7 mouse cellular contexts compared by ENCODE assay signal in the genomic region with DNA sequence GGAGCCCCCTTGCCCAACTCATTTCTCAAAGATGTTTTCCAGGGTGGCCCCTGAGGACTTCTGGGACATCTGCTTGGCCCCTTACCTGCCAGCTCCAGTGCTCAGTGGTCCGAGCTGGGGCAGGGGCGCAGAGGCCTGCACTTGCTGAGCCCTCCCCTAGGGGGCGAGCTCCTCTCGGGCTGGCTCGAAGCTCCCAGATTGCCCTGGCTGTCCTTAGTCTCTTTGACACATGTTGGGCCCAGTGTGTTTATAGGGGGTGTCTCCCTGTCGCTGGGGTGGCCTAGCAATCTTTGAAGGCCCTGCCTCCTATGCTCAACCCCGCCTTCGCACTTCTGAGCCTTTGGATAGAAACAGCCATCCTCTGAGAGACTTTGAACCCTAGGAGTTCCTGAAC. TPM values are rescaled to one million over a fixed set of nuclear protein-coding genes. Genes with fewer than 3 reads are reported as not detected.
DNase-seq lines count a peak whose midpoint lies in the region; ATAC-seq and TF ChIP-seq lines count a peak whose summit lies in the region.

No protein-coding gene starts in this region.

- TF ChIP-seq EP300 in ES-Bruce4 (IDR thresholded peaks at IDR 0.05; ENCODE audit: insufficient read depth, low read depth, low read length): no peak

- no peaks in the 10 kb centered on the region for H3K4me1 ChIP-seq in ES-Bruce4 (ENCODE audit: control insufficient read depth, insufficient read depth, low read length)
- H3K4me1 ChIP-seq in embryonic facial prominence, embryonic 12.5 days: peaks cover 38% of the 10 kb centered on the region

- peak; percentile 47 for DNase-seq in adipocyte (ENCODE audit: low spot score)
- peak; percentile 55 to 62 for DNase-seq in heart, postnatal 36 days
- DNase-seq in large intestine, adult 2 months (ENCODE audit: low read depth, low spot score): peak; percentile 62
- DNase-seq in mesoderm, embryonic 11.5 days (ENCODE audit: low read depth, low spot score): peak; percentile 74
- peak; percentile 83 for DNase-seq in splenic B cell, adult 2 months (ENCODE audit: low read depth, low spot score)

- H3K9me3 ChIP-seq in ES-Bruce4 (replicated peaks; ENCODE audit: control insufficient read depth, insufficient read depth, low read length, poor library complexity, severe bottlenecking): no peaks in the 10 kb centered on the region
- H3K9me3 ChIP-seq in embryonic facial prominence, embryonic 12.5 days: no peaks in the 10 kb centered on the region

- H3K9ac ChIP-seq in ES-Bruce4 (ENCODE audit: low read depth, poor library complexity, severe bottlenecking): no peak overlapping the region
- H3K9ac ChIP-seq in embryonic facial prominence, embryonic 12.5 days: no peak overlapping the region; the same call in 1 of the 2 replicates

- no peaks in the 10 kb centered on the region for H3K36me3 ChIP-seq in ES-Bruce4 (ENCODE audit: control insufficient read depth, insufficient read depth, low read length, poor library complexity, severe bottlenecking)
- no peaks in the 10 kb centered on the region for H3K36me3 ChIP-seq in embryonic facial prominence, embryonic 12.5 days
- no peaks in the 10 kb centered on the region for H3K36me3 ChIP-seq in splenic B cell, adult 2 months (ENCODE audit: control insufficient read depth, insufficient read depth, low read length, poor library complexity, severe bottlenecking)

- intact Hi-C loops in heart, postnatal 36 days (cut with DNase I): loop anchor here (5.0 kb wide), 1 partner anchor 96 kb away; no protein-coding TSS in a partner anchor

- H3K4me3 ChIP-seq in ES-Bruce4 (ENCODE audit: low read depth, low read length): peak overlapping the region; percentile 8; the same call in 1 of the 2 replicates
- peak overlapping the region; percentile 52; the same call in 1 of the 2 replicates for H3K4me3 ChIP-seq in embryonic facial prominence, embryonic 12.5 days

- TF ChIP-seq POLR2A in ES-Bruce4 (IDR thresholded peaks at IDR 0.05; ENCODE audit: insufficient read depth, low read length): no peak

- WGBS in embryonic facial prominence, embryonic 12.5 days: 6% methylated on average over 8 of the region's 8 CpGs
- WGBS in large intestine, adult 2 months: 8% methylated on average over 8 of the region's 8 CpGs

- peaks cover 38% of the 10 kb centered on the region for H3K27me3 ChIP-seq in ES-Bruce4 (ENCODE audit: control insufficient read depth, insufficient read depth, low read length, poor library complexity, severe bottlenecking)
- peaks cover 64% of the 10 kb centered on the region for H3K27me3 ChIP-seq in embryonic facial prominence, embryonic 12.5 days
- no peaks in the 10 kb centered on the region for H3K27me3 ChIP-seq in splenic B cell, adult 2 months (ENCODE audit: control insufficient read depth, insufficient read depth, low read length, poor library complexity, severe bottlenecking)

- no peak; the same call in 1 of the 2 replicates for ATAC-seq in embryonic facial prominence, embryonic 12.5 days (ENCODE audit: insufficient number of reproducible peaks, insufficient read depth, low FRiP score, low TSS enrichment)

- peak; percentile 92 for TF ChIP-seq CTCF in ES-Bruce4 (IDR thresholded peaks at IDR 0.05; ENCODE audit: low read depth, low read length)

- H3K27ac ChIP-seq in ES-Bruce4 (ENCODE audit: insufficient read depth, low read length): no peak overlapping the region
- no peak overlapping the region for H3K27ac ChIP-seq in embryonic facial prominence, embryonic 12.5 days

- peak overlapping the region; percentile 94 for H3K4me2 ChIP-seq in embryonic facial prominence, embryonic 12.5 days (replicated peaks)

RNA-seq across cellular contexts. Expression of a gene that starts 5.6 kb away (rescaled TPM):
- 0.32 and 0.46 TPM in 2 replicates for polyA plus RNA-seq in ES-Bruce4 (2011; ENCODE audit: insufficient read depth, insufficient read length, low read depth, missing spikeins)
- polyA plus RNA-seq in embryonic facial prominence, embryonic 12.5 days (2016; fragmentation: Nextera tagmentation; extraction: Ambion mirVana): 11.7 and 12.3 TPM in 2 replicates
- 10 to 100 TPM; 11.5 to 13.6 TPM for total RNA-seq in heart, postnatal 36 days (2021)
- 4.4 and 5.5 TPM in 2 replicates for polyA plus RNA-seq in large intestine, adult 2 months (2012; rRNA removed)

RNA-seq across cellular contexts. Expression of a gene that starts 50.8 kb away (rescaled TPM):
- polyA plus RNA-seq in ES-Bruce4 (2011; ENCODE audit: insufficient read depth, insufficient read length, low read depth, missing spikeins): 0.75 and 1.7 TPM in 2 replicates
- 9.4 and 10.8 TPM in 2 replicates for polyA plus RNA-seq in embryonic facial prominence, embryonic 12.5 days (2016; fragmentation: Nextera tagmentation; extraction: Ambion mirVana)
- 1 to 10 TPM; 5.3 to 9.1 TPM for total RNA-seq in heart, postnatal 36 days (2021)
- polyA plus RNA-seq in large intestine, adult 2 months (2012; rRNA removed): 3.2 and 4.3 TPM in 2 replicates
